Mouse (Mus musculus) gastrocnemius, postnatal 4 days (tissue): Measurements from ENCODE around the gene Styk1. TPM values are rescaled to one million over a fixed set of nuclear protein-coding genes. Genes with fewer than 3 reads are reported as not detected.
A peak's percentile ranks its signal among the peaks of the same experiment; 100 is the strongest.
"Not testable (repeated sequence)": the region's sequence is repeated elsewhere in the genome, so short reads cannot be mapped to it uniquely, and the experiment has no call there.

Experiments
- DNase-seq, 2 experiments: peaks; one replicate each; pipeline ENCODE4 v3.0.0; 2021 to 2022; ENCODE audit warnings: low spot score in 2 of 2, mixed read lengths in 2 of 2
- total RNA-seq, 2 experiments: library from RNA; stranded (reverse); gene quantifications; 2 replicates each; pipeline ENCODE4 v1.2.3; 2021

The Styk1 gene
- total RNA-seq, 2 experiments from 2014 or later = 0.41 to 1.5 TPM

GRCm38 (mm10) chr6:131292991-131293788 is 60.2 kb downstream of the Styk1 start, which contains the start of gene Magohb:
Gene Magohb (minus strand): TSS chr6:131293244.
- DNase-seq = peak; percentile 83 to 85

GRCm38 (mm10) chr6:131292276-131292990 is 61.0 kb downstream of the Styk1 start:
- no peak for DNase-seq

GRCm38 (mm10) chr6:131290430-131290829 is 63.0 kb downstream of the Styk1 start:
- no peak for DNase-seq

- not testable (repeated sequence) for DNase-seq
Observed at GRCm38 (mm10) chr6:131278160-131278559, 75.2 kb downstream of the Styk1 start.

- no peak for DNase-seq
Observed at GRCm38 (mm10) chr6:131276659-131277058, 76.7 kb downstream of the Styk1 start.

GRCm38 (mm10) chr6:131272311-131272710 is 81.1 kb downstream of the Styk1 start:
- DNase-seq = no peak

GRCm38 (mm10) chr6:131270312-131270711 is 83.1 kb downstream of the Styk1 start:
- DNase-seq = no peak

GRCm38 (mm10) chr6:131269599-131269998 is 83.8 kb downstream of the Styk1 start:
- no peak for DNase-seq

- no peak for DNase-seq
Observed at GRCm38 (mm10) chr6:131264175-131264574, 89.2 kb downstream of the Styk1 start.

- DNase-seq = no peak
Observed at GRCm38 (mm10) chr6:131262778-131263177, 90.6 kb downstream of the Styk1 start.

- DNase-seq = no peak
Observed at GRCm38 (mm10) chr6:131262009-131262408, 91.4 kb downstream of the Styk1 start.

Other genes starting within 250 kb of the Styk1 start
- under 1 TPM in 1 of 2 experiments, not detected in 1; 0.31 TPM for gene Klra2, start 106.2 kb downstream of the Styk1 start, total RNA-seq
- 10 to 100 TPM; 11.9 to 12.5 TPM for gene Magohb, start 60.4 kb downstream of the Styk1 start, total RNA-seq
- 100 to 1,000 TPM; 475 to 482 TPM for gene Ybx3, start 34.9 kb upstream of the Styk1 start, total RNA-seq
- gene 5430401F13Rik, start 132.8 kb upstream of the Styk1 start, total RNA-seq = not detected
- gene Gm6619, start 132.8 kb upstream of the Styk1 start, total RNA-seq = not detected